Mouse (Mus musculus): ENCODE measurements around the gene Gm10134. TPM values are rescaled to one million over a fixed set of nuclear protein-coding genes. Genes with fewer than 3 reads are reported as not detected.
"Not testable (repeated sequence)": the region's sequence is repeated elsewhere in the genome, so short reads cannot be mapped to it uniquely, and the experiment has no call there.

Gm10134 gene
- polyA plus RNA-seq, 1 experiment from 2014 or later, result 2.6 TPM

GRCm38 (mm10) chr2:28498431-28498830 lies 7.5 kb upstream of the Gm10134 start:
- H3K4me2 ChIP-seq (ENCODE audit: low read length), result no peak overlapping the region
- no peaks in the 10 kb centered on the region for H3K27me3 ChIP-seq (replicated peaks; ENCODE audit: control insufficient read depth, insufficient read depth, low read length)
- H3K36me3 ChIP-seq (ENCODE audit: control insufficient read depth, insufficient read depth, low read length), result no peaks in the 10 kb centered on the region
- ATAC-seq, result no peak
- H3K4me1 ChIP-seq (ENCODE audit: control insufficient read depth, insufficient read depth, low read depth, low read length), result no peaks in the 10 kb centered on the region
- H3K9me3 ChIP-seq (ENCODE audit: control insufficient read depth, low read length), result no peaks in the 10 kb centered on the region
- WGBS, result 86% methylated on average over 4 of the region's 4 CpGs
- H3K4me3 ChIP-seq (ENCODE audit: low read length), result no peak overlapping the region
- no peak overlapping the region for H3K27ac ChIP-seq (ENCODE audit: low read depth, low read length)
- H3K9ac ChIP-seq (ENCODE audit: low read depth, low read length), result no peak overlapping the region

- Histone ChIP-seq H3K36me3 (ENCODE audit: control insufficient read depth, insufficient read depth, low read length) (no peaks in the 10 kb centered on the region), H3K9ac (ENCODE audit: low read depth, low read length) (no peak overlapping the region), H3K4me1 (ENCODE audit: control insufficient read depth, insufficient read depth, low read depth, low read length) (no peaks in the 10 kb centered on the region), H3K4me2 (ENCODE audit: low read length) (no peak overlapping the region), H3K27me3 (replicated peaks; ENCODE audit: control insufficient read depth, insufficient read depth, low read length) (no peaks in the 10 kb centered on the region), H3K9me3 (ENCODE audit: control insufficient read depth, low read length) (no peaks in the 10 kb centered on the region), H3K4me3 (ENCODE audit: low read length) (no peak overlapping the region), H3K27ac (ENCODE audit: low read depth, low read length) (no peak overlapping the region)
- ATAC-seq, result no peak
- 91% methylated on average over 10 of the region's 10 CpGs for WGBS
Observed at GRCm38 (mm10) chr2:28502987-28503386, 2.9 kb upstream of the Gm10134 start.

GRCm38 (mm10) chr2:28504676-28505075 lies 1.2 kb upstream of the Gm10134 start:
- H3K27ac ChIP-seq (ENCODE audit: low read depth, low read length), result no peak overlapping the region
- 91% methylated on average over 13 of the region's 13 CpGs for WGBS

DNA sequence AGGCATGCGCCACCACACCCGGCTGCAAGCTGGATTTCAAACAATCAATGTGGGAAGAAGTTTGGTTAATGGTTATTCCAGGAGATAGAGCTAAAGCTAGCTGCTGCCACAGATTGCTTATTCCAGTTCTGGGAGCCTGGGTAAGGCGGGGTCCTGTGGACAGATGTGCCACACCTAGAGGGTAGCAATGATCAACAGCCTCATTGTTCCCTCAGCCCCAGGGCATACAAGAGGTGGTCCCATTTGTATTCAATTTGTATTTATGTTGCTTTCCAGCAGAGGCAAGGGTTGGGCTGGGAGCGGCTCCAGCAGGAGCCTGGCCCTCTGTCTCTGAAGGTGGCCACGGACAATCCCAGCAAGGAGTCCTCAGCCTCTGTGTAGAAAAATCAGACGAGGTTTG lies 396 bp downstream of the Gm10134 start:
- H3K9ac ChIP-seq (ENCODE audit: low read depth, low read length), result no peak overlapping the region
- no peak for ATAC-seq
- H3K36me3 ChIP-seq (ENCODE audit: control insufficient read depth, insufficient read depth, low read length), result no peaks in the 10 kb centered on the region
- H3K27ac ChIP-seq (ENCODE audit: low read depth, low read length), result no peak overlapping the region
- H3K4me2 ChIP-seq (ENCODE audit: low read length), result no peak overlapping the region
- WGBS, result 90% methylated on average over 6 of the region's 6 CpGs
- H3K27me3 ChIP-seq (replicated peaks; ENCODE audit: control insufficient read depth, insufficient read depth, low read length), result no peaks in the 10 kb centered on the region
- no peaks in the 10 kb centered on the region for H3K9me3 ChIP-seq (ENCODE audit: control insufficient read depth, low read length)
- H3K4me3 ChIP-seq (ENCODE audit: low read length), result no peak overlapping the region
- H3K4me1 ChIP-seq (ENCODE audit: control insufficient read depth, insufficient read depth, low read depth, low read length), result no peaks in the 10 kb centered on the region

More at GRCm38 (mm10) chr2:28504676-28505075, 1.2 kb upstream of the Gm10134 start:
- H3K9me3 ChIP-seq (ENCODE audit: control insufficient read depth, low read length), result no peaks in the 10 kb centered on the region
- no peak for ATAC-seq
- H3K4me2 ChIP-seq (ENCODE audit: low read length), result no peak overlapping the region
- H3K36me3 ChIP-seq (ENCODE audit: control insufficient read depth, insufficient read depth, low read length), result no peaks in the 10 kb centered on the region
- H3K4me1 ChIP-seq (ENCODE audit: control insufficient read depth, insufficient read depth, low read depth, low read length), result no peaks in the 10 kb centered on the region
- H3K4me3 ChIP-seq (ENCODE audit: low read length), result no peak overlapping the region
- no peak overlapping the region for H3K9ac ChIP-seq (ENCODE audit: low read depth, low read length)
- no peaks in the 10 kb centered on the region for H3K27me3 ChIP-seq (replicated peaks; ENCODE audit: control insufficient read depth, insufficient read depth, low read length)

DNA sequence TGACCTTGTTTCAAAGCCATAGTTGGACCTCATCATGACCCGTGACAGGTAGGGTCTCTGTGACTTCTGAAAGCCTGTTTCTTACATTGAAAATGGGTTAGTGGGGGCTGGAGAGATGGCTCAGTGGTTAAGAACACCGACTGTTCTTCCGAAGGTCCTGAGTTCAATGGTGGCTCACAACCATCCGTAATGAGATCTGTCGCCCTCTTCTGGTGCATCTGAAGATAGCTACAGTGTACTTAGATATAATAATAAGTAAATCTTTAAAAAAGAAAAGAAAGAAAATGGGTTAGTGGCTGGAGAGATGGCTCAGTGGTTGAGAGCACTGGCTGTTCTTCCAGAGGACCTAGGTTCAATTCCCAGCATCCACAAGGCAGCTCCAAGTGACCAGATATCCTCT lies 5.7 kb downstream of the Gm10134 start:
- H3K9ac ChIP-seq (ENCODE audit: low read depth, low read length); H3K4me2 ChIP-seq (ENCODE audit: low read length); H3K9me3 ChIP-seq (ENCODE audit: control insufficient read depth, low read length); H3K4me3 ChIP-seq (ENCODE audit: low read length); H3K27me3 ChIP-seq (replicated peaks; ENCODE audit: control insufficient read depth, insufficient read depth, low read length); H3K27ac ChIP-seq (ENCODE audit: low read depth, low read length); H3K36me3 ChIP-seq (ENCODE audit: control insufficient read depth, insufficient read depth, low read length); ATAC-seq: not testable (repeated sequence)
- peaks cover 27% of the 10 kb centered on the region for H3K4me1 ChIP-seq (ENCODE audit: control insufficient read depth, insufficient read depth, low read depth, low read length)
- 52% methylated on average over 5 of the region's 5 CpGs for WGBS

- Histone ChIP-seq H3K27ac (ENCODE audit: low read depth, low read length) (peak within 1 kb of the TSS; percentile 87), H3K4me2 (ENCODE audit: low read length) (peak within 1 kb of the TSS; percentile 71), H3K4me1 (ENCODE audit: control insufficient read depth, insufficient read depth, low read depth, low read length) (peaks cover 39% of the 10 kb centered on the region), H3K4me3 (ENCODE audit: low read length) (peak within 1 kb of the TSS; percentile 70), H3K36me3 (ENCODE audit: control insufficient read depth, insufficient read depth, low read length) (no peaks in the 10 kb centered on the region), H3K9ac (ENCODE audit: low read depth, low read length) (peak within 1 kb of the TSS; percentile 96), H3K27me3 (replicated peaks; ENCODE audit: control insufficient read depth, insufficient read depth, low read length) (no peaks in the 10 kb centered on the region), H3K9me3 (ENCODE audit: control insufficient read depth, low read length) (no peaks in the 10 kb centered on the region)
- WGBS, result 2% methylated on average over 52 of the region's 71 CpGs
- ATAC-seq, result peak; percentile 73
Observed at GRCm38 (mm10) chr2:28512798-28513401, 7.0 kb downstream of the Gm10134 start, which contains the start of gene Ralgds. Gene Ralgds (plus strand): TSS chr2:28513125.

GRCm38 (mm10) chr2:28513431-28514370 lies 7.8 kb downstream of the Gm10134 start:
- H3K4me2 ChIP-seq (ENCODE audit: low read length), result peak overlapping the region; percentile 71
- WGBS, result 4% methylated on average over 42 of the region's 47 CpGs
- H3K27ac ChIP-seq (ENCODE audit: low read depth, low read length), result peak overlapping the region; percentile 87
- H3K9me3 ChIP-seq (ENCODE audit: control insufficient read depth, low read length), result no peaks in the 10 kb centered on the region
- H3K4me1 ChIP-seq (ENCODE audit: control insufficient read depth, insufficient read depth, low read depth, low read length), result peaks cover 47% of the 10 kb centered on the region
- no peaks in the 10 kb centered on the region for H3K27me3 ChIP-seq (replicated peaks; ENCODE audit: control insufficient read depth, insufficient read depth, low read length)
- H3K9ac ChIP-seq (ENCODE audit: low read depth, low read length), result peak overlapping the region; percentile 96
- peak; percentile 46 for ATAC-seq
- no peaks in the 10 kb centered on the region for H3K36me3 ChIP-seq (ENCODE audit: control insufficient read depth, insufficient read depth, low read length)
- peak overlapping the region; percentile 70 for H3K4me3 ChIP-seq (ENCODE audit: low read length)

- Histone ChIP-seq H3K9ac (ENCODE audit: low read depth, low read length) (peak overlapping the region; percentile 96), H3K9me3 (ENCODE audit: control insufficient read depth, low read length) (no peaks in the 10 kb centered on the region), H3K4me2 (ENCODE audit: low read length) (peak overlapping the region; percentile 71), H3K4me1 (ENCODE audit: control insufficient read depth, insufficient read depth, low read depth, low read length) (peaks cover 49% of the 10 kb centered on the region), H3K27ac (ENCODE audit: low read depth, low read length) (peak overlapping the region; percentile 87; the same call in 1 of the 2 replicates), H3K4me3 (ENCODE audit: low read length) (peak overlapping the region; percentile 70), H3K36me3 (ENCODE audit: control insufficient read depth, insufficient read depth, low read length) (no peaks in the 10 kb centered on the region), H3K27me3 (replicated peaks; ENCODE audit: control insufficient read depth, insufficient read depth, low read length) (no peaks in the 10 kb centered on the region)
- WGBS, result 18% methylated on average over 5 of the region's 5 CpGs
- ATAC-seq, result no peak
Observed at GRCm38 (mm10) chr2:28514489-28514888, 8.6 kb downstream of the Gm10134 start.

DNA sequence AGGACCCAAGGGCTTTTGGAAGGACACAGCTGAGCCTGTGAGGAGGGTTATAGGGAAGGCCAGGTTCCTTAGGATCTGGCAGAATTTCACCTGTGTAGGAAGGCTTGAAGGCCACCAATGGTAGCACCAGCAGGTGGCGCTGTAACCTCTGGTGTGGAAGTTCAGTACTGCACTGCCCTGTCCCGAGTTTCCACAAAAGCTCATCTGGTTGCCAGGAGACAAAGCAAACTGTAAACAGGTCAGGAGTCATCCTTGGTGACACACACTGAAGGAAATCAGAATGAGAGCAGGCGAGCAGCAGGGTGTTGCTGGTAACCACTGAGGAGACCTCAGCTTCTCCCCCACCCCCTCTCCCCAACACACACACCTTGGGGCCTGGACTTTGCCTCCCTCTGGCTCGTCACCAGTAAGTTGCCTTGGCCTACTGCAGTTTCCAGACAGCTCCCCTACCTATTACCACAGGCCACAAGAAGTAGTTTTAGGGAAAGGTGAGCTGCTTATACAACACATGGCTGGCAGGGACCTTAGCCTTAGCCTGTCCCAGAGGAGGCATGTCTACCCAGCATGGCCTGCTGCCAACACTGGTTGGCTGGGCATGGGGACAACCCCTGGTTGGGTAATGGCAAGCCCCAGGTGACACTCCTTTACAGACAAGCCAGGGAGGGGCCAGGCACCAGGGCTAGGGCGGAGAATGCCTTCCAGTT lies 11.5 kb downstream of the Gm10134 start:
- no peaks in the 10 kb centered on the region for H3K9me3 ChIP-seq (ENCODE audit: control insufficient read depth, low read length)
- WGBS, result 41% methylated on average over 5 of the region's 5 CpGs
- no peak overlapping the region for H3K4me3 ChIP-seq (ENCODE audit: low read length)
- H3K27me3 ChIP-seq (replicated peaks; ENCODE audit: control insufficient read depth, insufficient read depth, low read length), result no peaks in the 10 kb centered on the region
- no peak overlapping the region for H3K4me2 ChIP-seq (ENCODE audit: low read length)
- no peaks in the 10 kb centered on the region for H3K36me3 ChIP-seq (ENCODE audit: control insufficient read depth, insufficient read depth, low read length)
- no peak for ATAC-seq
- H3K27ac ChIP-seq (ENCODE audit: low read depth, low read length), result peak overlapping the region; percentile 59; the same call in 1 of the 2 replicates
- H3K4me1 ChIP-seq (ENCODE audit: control insufficient read depth, insufficient read depth, low read depth, low read length), result peaks cover 72% of the 10 kb centered on the region
- H3K9ac ChIP-seq (ENCODE audit: low read depth, low read length), result no peak overlapping the region

Measured in hindbrain, embryonic 16.5 days (tissue).